Mouse (Mus musculus) liver, postnatal 0 days (tissue): ENCODE data around the gene Cd276. TPM values are rescaled to one million over a fixed set of nuclear protein-coding genes. Genes with fewer than 3 reads are reported as not detected.

Experiments used
- ATAC-seq: fragments of 200-750 bp; cut with Nextera tagmentation; 2 replicates; pipeline ENCODE4 v1.8.0; 2017; ENCODE audit warnings: mild to moderate bottlenecking, moderate library complexity
- DNase-seq: peaks from one replicate; pipeline ENCODE4 v3.0.0-alpha.2; 2016
- H3K27ac ChIP-seq: fragments of 300-500 bp; sonication (generic); 2 replicates; pipeline ENCODE4 v1.5.1; 2014; ENCODE audit warnings: antibody characterized with exemption, moderate library complexity, mild to moderate bottlenecking, low read depth
- H3K27me3 ChIP-seq: fragments of 300-500 bp; sonication (generic); 2 replicates; pipeline ENCODE4 v1.6.1; 2014; ENCODE audit warnings: low read length, control low read depth, mixed read lengths; ENCODE audit not compliant: insufficient read depth
- H3K36me3 ChIP-seq: fragments of 300-500 bp; sonication (generic); replicated peaks from 2 replicates; pipeline ENCODE4 v1.6.1; 2014; ENCODE audit warnings: mild to moderate bottlenecking, control low read depth, low read length, moderate library complexity, mixed read lengths; ENCODE audit not compliant: insufficient read depth
- H3K4me1 ChIP-seq: fragments of 300-500 bp; sonication (generic); 2 replicates; pipeline ENCODE4 v1.6.1; 2014; ENCODE audit warnings: antibody characterized with exemption, mild to moderate bottlenecking, control low read depth; ENCODE audit not compliant: insufficient read depth
- H3K4me2 ChIP-seq: fragments of 300-500 bp; sonication (generic); 2 replicates; pipeline ENCODE4 v1.6.1; 2014; ENCODE audit warnings: low read depth, mild to moderate bottlenecking, low read length, moderate library complexity, mixed read lengths
- H3K4me3 ChIP-seq: fragments of 300-500 bp; sonication (generic); 2 replicates; pipeline ENCODE4 v1.5.1; 2014; ENCODE audit warnings: low read depth, low read length
- H3K9ac ChIP-seq: fragments of 300-500 bp; sonication (generic); replicated peaks from 2 replicates; pipeline ENCODE4 v1.6.1; 2014; ENCODE audit warnings: mild to moderate bottlenecking, moderate library complexity
- H3K9me3 ChIP-seq: fragments of 300-500 bp; sonication (generic); 2 replicates; pipeline ENCODE4 v1.6.1; 2016; ENCODE audit warnings: mild to moderate bottlenecking, control low read depth, low read length, mixed read lengths
- CTCF ChIP-seq: sonication (generic); IDR thresholded peaks from 2 replicates; pipeline ENCODE4 v1.5.1; 2016; ENCODE audit warnings: antibody characterized with exemption, low read depth
- EP300 ChIP-seq: IDR thresholded peaks from 2 replicates; pipeline ENCODE4 v1.6.1; 2016; ENCODE audit warnings: antibody characterized with exemption, low read depth, mild to moderate bottlenecking
- WGBS: fragments of 180-500 bp; shearing (Covaris S2); extraction: QIAGEN DNeasy Blood & Tissue Kit; methylation state at CpG from one replicate; pipeline ENCODE4 v1.1.7; 2014; ENCODE audit not compliant: insufficient replicate concordance; 5-methylcytosine and 5-hydroxymethylcytosine counted together
- polyA plus RNA-seq: library from polyadenylated mRNA; unstranded; fragments of >200 nt; fragmentation: Nextera tagmentation; extraction: Ambion mirVana; gene quantifications from 2 replicates; pipeline ENCODE4 v1.2.1, GENCODE M21; 2015

Gene Cd276
- polyA plus RNA-seq, 1 experiment from 2014 or later: 1.4 TPM

DNA sequence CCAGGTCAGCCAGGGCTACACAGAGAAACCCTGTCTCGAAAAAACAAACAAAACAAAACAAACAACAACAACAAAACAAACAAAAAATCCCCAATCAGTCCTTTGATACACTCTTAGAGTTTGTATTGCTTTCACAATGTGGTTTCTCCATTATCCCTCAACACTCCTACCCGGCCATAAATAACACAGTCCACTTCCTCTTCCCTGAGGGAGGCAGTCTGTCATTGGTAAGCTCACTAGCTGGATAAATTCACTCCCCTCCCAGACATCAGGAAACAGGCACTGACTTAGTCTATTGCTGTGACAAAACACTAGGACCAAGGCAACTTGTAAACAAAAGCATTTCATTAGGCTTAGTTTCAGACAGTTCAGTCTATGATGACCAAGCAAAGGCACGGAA, 5.0 kb upstream of the Cd276 start:
- Histone ChIP-seq H3K4me1 (peaks cover 10% of the 10 kb centered on the region), H3K27ac (no peak overlapping the region), H3K4me2 (no peak overlapping the region), H3K27me3 (peaks cover 11% of the 10 kb centered on the region), H3K4me3 (no peak overlapping the region), H3K9ac (no peak overlapping the region), H3K9me3 (no peaks in the 10 kb centered on the region), H3K36me3 (no peaks in the 10 kb centered on the region)
- TF ChIP-seq CTCF: no peak
- TF ChIP-seq EP300: no peak
- DNase-seq (no peak), ATAC-seq (no peak)
- 29% methylated on average over 3 of the region's 3 CpGs for WGBS

GRCm38 (mm10) chr9:58557457-58558455, 2.5 kb upstream of the Cd276 start:
- 30% methylated on average over 3 of the region's 3 CpGs for WGBS
- H3K4me2 ChIP-seq: no peak overlapping the region
- H3K27ac ChIP-seq: no peak overlapping the region
- TF ChIP-seq EP300 (no peak), CTCF (no peak)
- no peak overlapping the region for H3K4me3 ChIP-seq
- no peaks in the 10 kb centered on the region for H3K9me3 ChIP-seq
- H3K27me3 ChIP-seq: peaks cover 22% of the 10 kb centered on the region
- no peaks in the 10 kb centered on the region for H3K36me3 ChIP-seq
- ATAC-seq (peak; percentile 80), DNase-seq (peak; percentile 51)
- peaks cover 19% of the 10 kb centered on the region for H3K4me1 ChIP-seq
- no peak overlapping the region for H3K9ac ChIP-seq

GRCm38 (mm10) chr9:58556627-58557026, 1.4 kb upstream of the Cd276 start:
- Histone ChIP-seq H3K9ac (no peak overlapping the region), H3K36me3 (no peaks in the 10 kb centered on the region), H3K9me3 (no peaks in the 10 kb centered on the region), H3K4me1 (peaks cover 19% of the 10 kb centered on the region), H3K4me2 (no peak overlapping the region), H3K27ac (no peak overlapping the region), H3K27me3 (peaks cover 22% of the 10 kb centered on the region), H3K4me3 (no peak overlapping the region)
- DNase-seq (no peak), ATAC-seq (no peak)
- no peak for TF ChIP-seq EP300
- no peak for TF ChIP-seq CTCF
- 59% methylated on average over 7 of the region's 7 CpGs for WGBS

DNA sequence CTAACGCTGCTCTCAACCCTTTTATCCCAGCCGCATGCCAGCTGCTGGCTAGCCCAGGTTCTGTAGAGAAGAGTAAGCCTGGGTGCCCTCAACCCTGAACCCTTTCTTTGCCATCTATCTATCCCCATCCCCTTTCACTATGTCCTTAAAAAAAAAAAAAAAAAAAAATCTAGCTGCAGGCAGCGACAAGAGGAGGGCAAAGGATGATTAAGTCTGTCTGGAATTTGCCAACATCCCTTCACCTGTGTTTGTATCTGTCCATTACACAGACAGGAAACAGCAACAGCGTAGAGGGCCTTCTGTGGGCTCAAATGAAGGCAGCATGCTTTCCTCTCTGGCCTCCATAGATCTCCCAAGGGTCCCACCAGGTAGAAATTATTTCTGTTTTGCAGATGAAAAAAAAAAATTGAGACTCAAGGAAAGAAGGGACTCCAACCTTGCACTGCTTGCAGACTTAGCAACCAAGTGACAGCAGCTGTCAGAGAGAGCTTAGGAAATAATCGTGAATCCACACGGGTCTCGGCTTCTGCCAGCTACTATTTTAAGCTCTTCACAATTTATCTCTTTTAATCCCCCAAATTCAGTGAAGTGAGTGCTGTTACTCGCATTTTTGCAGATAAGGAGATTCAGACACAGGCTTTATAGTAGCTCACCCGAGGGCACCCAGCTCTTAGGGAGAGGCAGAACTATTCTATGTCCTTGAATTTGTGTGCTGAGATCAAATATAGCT, 613 bp upstream of the Cd276 start:
- DNase-seq (no peak), ATAC-seq (no peak)
- Histone ChIP-seq H3K36me3 (no peaks in the 10 kb centered on the region), H3K4me1 (peaks cover 19% of the 10 kb centered on the region), H3K4me2 (peak overlapping the region; percentile 95), H3K4me3 (peak overlapping the region; percentile 65), H3K27ac (no peak overlapping the region), H3K9ac (no peak overlapping the region), H3K27me3 (peaks cover 22% of the 10 kb centered on the region), H3K9me3 (no peaks in the 10 kb centered on the region)
- no peak for TF ChIP-seq CTCF
- 20% methylated on average over 9 of the region's 9 CpGs for WGBS

DNA sequence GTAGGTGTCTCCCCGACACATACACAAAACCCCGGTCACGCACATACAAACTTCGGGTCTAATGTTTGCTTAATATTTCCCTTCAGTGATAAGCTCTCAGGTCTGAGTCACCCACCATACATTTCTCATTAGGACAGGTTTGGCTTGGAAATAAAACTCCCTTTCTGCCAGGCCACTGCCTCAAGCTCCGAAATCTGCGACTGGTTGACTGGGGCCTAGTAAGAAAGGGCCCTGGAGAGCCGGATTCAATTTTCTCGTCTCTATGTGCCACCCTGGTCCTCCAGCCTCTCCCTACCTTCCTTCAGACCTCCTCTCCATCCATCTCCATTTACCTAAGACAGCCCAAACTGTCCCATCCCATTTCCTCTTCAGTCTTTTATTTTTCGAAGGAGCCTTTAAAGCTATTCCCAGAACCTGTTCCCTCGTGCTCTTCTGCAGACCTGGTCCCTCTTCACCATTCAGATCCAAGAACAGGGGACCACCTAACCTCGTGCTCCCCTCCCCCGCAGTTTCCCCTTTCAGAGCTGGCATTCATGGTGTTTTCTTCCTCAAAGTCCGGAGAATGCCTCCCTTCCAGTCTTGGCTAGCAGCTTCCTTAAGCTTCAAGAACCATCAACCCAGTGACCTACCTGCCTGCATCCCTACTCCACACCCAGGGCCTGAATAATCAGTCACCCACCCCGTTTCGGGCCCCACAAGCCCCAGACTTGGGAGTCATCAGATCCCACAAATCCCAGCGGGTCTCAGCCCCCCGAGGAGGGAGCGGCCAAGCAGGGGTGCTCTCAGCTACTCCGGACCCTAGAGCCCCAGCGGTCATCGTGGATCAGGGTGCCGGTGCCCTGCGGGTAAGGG, 955 bp downstream of the Cd276 start:
- Histone ChIP-seq H3K4me2 (peak overlapping the region; percentile 95), H3K27ac (peak overlapping the region; percentile 29; the same call in 1 of the 2 replicates), H3K9ac (peak overlapping the region; percentile 71), H3K4me3 (peak overlapping the region; percentile 65), H3K4me1 (peaks cover 14% of the 10 kb centered on the region), H3K36me3 (no peaks in the 10 kb centered on the region), H3K27me3 (peaks cover 21% of the 10 kb centered on the region), H3K9me3 (no peaks in the 10 kb centered on the region)
- TF ChIP-seq CTCF: no peak
- TF ChIP-seq EP300: no peak
- no peak for DNase-seq
- 24% methylated on average over 23 of the region's 23 CpGs for WGBS
- no peak for ATAC-seq
